Mouse (Mus musculus) liver, adult 2 months (tissue): ENCODE data around the gene Nsl1. TPM values are rescaled to one million over a fixed set of nuclear protein-coding genes. Genes with fewer than 3 reads are reported as not detected.

Experiments used
- DNase-seq: peaks from one replicate; pipeline ENCODE4 v3.0.0-alpha.2; 2011; ENCODE audit warnings: low read depth, low spot score; ENCODE audit errors: extremely low read depth
- H3K27ac ChIP-seq: fragments of 200-500 bp; replicated peaks from 2 replicates; pipeline ENCODE4 v1.5.1; 2012; ENCODE audit warnings: low read depth, mild to moderate bottlenecking, control low read depth, inconsistent platforms, low read length; ENCODE audit not compliant: insufficient read depth
- H3K27me3 ChIP-seq: fragments of 200-500 bp; 2 replicates; pipeline ENCODE4 v1.6.1; 2012; ENCODE audit warnings: mild to moderate bottlenecking, moderate library complexity, low read length, inconsistent platforms; ENCODE audit not compliant: control insufficient read depth, insufficient read depth
- H3K36me3 ChIP-seq: fragments of 200-500 bp; 2 replicates; pipeline ENCODE4 v1.6.1; 2012; ENCODE audit warnings: low read length, inconsistent platforms; ENCODE audit not compliant: control insufficient read depth, insufficient read depth
- H3K4me1 ChIP-seq: fragments of 200-500 bp; 2 replicates; pipeline ENCODE4 v1.6.1; 2011; ENCODE audit warnings: low read length; ENCODE audit not compliant: control insufficient read depth, insufficient read depth
- H3K4me3 ChIP-seq: fragments of 200-500 bp; 2 replicates; pipeline ENCODE4 v1.5.1; 2011; ENCODE audit warnings: low read depth, mild to moderate bottlenecking, control low read depth, low read length, moderate library complexity; ENCODE audit not compliant: insufficient read depth
- H3K79me2 ChIP-seq: fragments of 200-500 bp; 2 replicates; pipeline ENCODE4 v1.6.1; 2012; ENCODE audit warnings: inconsistent platforms, mild to moderate bottlenecking, low read length, moderate library complexity; ENCODE audit not compliant: control insufficient read depth, insufficient read depth
- H3K9ac ChIP-seq: fragments of 200-500 bp; 2 replicates; pipeline ENCODE4 v1.6.1; 2012; ENCODE audit warnings: low read depth, mild to moderate bottlenecking, control low read depth, inconsistent platforms, low read length
- CTCF ChIP-seq: fragments of 200-500 bp; IDR thresholded peaks from 2 replicates; pipeline ENCODE4 v1.5.1; 2011; ENCODE audit warnings: low read depth, low read length, control low read depth
- POLR2A ChIP-seq: fragments of 200-500 bp; IDR thresholded peaks from 2 replicates; pipeline ENCODE4 v1.6.1; 2011; ENCODE audit warnings: low read length, control low read depth; ENCODE audit not compliant: insufficient read depth; ENCODE audit errors: extremely low read depth
- WGBS: fragments of 180-500 bp; shearing (Covaris S2); methylation state at CpG from one replicate; pipeline ENCODE4 v1.1.7; 2018; 5-methylcytosine and 5-hydroxymethylcytosine counted together
- polyA plus RNA-seq: library from polyadenylated mRNA; depleted of rRNA; stranded (reverse); fragments of >200 nt; gene quantifications from 2 replicates; pipeline ENCODE4 v1.2.3, GENCODE M21; 2012; rRNA removed
- total RNA-seq: library from RNA; depleted of rRNA; stranded (reverse); fragments of >200 nt; gene quantifications from 2 replicates; pipeline ENCODE4 v1.2.3, GENCODE M21; 2014; rRNA removed

Nsl1 gene
- total and polyA plus RNA-seq, 2 experiments = 0.11 to 0.46 TPM

DNA sequence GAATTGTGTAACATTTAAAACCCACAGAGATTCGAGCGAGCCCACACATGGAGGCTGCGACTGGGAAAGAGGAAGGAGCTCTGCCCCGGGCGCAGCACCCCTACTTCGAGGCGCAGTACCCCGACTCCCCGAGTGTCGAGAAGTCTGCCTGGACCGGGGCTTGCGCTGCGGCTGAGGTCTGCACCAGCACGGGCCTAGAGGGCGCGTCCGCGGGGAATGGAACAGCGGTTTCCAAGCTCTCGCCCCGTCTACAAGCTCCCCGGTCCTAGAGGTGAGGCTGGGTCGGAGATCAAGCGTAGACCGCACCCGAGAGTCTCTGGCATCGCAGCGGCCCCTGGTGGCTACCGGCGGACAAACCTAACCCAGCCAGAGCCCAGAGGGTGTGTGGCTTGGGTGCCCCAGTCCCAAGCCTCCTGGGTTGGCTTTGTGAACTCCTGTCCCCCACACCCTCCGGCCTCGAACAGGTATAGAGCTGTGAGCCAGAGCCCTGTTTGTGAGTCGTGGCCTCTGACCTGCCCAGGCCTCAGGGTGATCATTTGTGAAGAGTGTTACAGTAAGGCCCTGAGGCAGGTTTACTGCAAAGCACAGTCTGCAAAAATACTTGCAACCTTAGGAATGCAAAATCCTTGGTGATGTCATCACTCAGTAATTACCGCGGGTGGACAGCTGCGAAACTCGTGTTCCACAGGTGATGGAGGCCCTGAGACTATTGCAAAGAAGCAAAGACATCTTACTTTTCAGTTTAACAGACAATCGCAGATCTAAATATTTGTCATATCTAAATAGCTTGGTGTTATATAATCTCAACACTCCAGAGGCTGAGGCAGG, 63.2 kb downstream of the Nsl1 start:
- WGBS = 15% methylated on average over 38 of the region's 38 CpGs
- TF ChIP-seq CTCF (peak; percentile 90), POLR2A (no peak)
- Histone ChIP-seq H3K36me3 (no peaks in the 10 kb centered on the region), H3K27me3 (no peaks in the 10 kb centered on the region), H3K9ac (peak overlapping the region; percentile 32; the same call in 1 of the 2 replicates), H3K4me3 (peak overlapping the region; percentile 13; the same call in 1 of the 2 replicates), H3K79me2 (no peaks in the 10 kb centered on the region), H3K27ac (no peak overlapping the region), H3K4me1 (peaks cover 1% of the 10 kb centered on the region; the same call in 1 of the 2 replicates)
- DNase-seq = peak; percentile 24

DNA sequence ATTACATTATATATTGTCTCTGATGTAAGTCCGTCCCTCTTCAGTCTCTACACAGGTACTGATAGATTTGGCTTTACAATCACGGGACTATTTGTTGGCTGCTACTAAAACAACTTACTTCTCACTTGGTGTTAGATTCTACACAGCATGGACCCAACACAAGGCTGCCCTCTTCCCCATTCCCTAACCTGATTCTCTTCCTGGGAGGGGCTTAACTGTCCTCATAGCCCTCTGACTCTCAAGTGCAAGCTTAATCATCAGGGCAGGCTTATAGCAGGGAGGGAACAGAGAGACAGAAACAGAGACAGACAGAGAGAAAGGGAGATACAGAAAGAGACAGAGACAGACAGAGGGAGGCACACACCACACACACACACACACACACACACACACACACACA, 68.9 kb downstream of the Nsl1 start:
- 90% methylated on average over 2 of the region's 2 CpGs for WGBS
- TF ChIP-seq CTCF (no peak), POLR2A (no peak)

DNA sequence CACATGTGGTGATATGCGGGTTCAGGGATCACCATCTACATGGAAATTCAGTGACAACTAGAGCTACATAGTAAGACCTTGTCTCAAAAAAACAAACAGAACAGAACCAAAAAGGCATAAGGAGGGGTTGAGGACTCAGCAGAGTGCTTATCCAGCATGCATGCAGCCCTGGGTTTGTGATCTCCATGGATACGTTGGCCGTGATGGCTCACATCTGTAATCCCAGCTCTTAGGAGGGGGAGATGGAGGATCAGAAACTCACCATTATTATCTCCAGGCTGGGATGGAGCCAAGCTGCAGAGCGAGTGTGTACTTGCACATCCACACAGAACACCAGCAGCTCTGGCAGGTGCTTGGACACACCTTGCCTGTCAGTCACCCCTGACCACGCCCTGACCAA, 69.4 kb downstream of the Nsl1 start:
- H3K4me1 ChIP-seq = no peaks in the 10 kb centered on the region
- DNase-seq = no peak
- no peak overlapping the region for H3K27ac ChIP-seq
- no peaks in the 10 kb centered on the region for H3K36me3 ChIP-seq
- no peak overlapping the region for H3K4me3 ChIP-seq
- no peak for TF ChIP-seq POLR2A
- TF ChIP-seq CTCF = no peak
- no peaks in the 10 kb centered on the region for H3K27me3 ChIP-seq
- H3K9ac ChIP-seq = no peak overlapping the region
- no peaks in the 10 kb centered on the region for H3K79me2 ChIP-seq
- 80% methylated on average over 5 of the region's 5 CpGs for WGBS

More for the DNA sequence above, 68.9 kb downstream of the Nsl1 start:
- Histone ChIP-seq H3K4me1 (no peaks in the 10 kb centered on the region), H3K27me3 (no peaks in the 10 kb centered on the region), H3K4me3 (no peak overlapping the region), H3K9ac (no peak overlapping the region), H3K36me3 (no peaks in the 10 kb centered on the region), H3K27ac (no peak overlapping the region), H3K79me2 (no peaks in the 10 kb centered on the region)
- no peak for DNase-seq

DNA sequence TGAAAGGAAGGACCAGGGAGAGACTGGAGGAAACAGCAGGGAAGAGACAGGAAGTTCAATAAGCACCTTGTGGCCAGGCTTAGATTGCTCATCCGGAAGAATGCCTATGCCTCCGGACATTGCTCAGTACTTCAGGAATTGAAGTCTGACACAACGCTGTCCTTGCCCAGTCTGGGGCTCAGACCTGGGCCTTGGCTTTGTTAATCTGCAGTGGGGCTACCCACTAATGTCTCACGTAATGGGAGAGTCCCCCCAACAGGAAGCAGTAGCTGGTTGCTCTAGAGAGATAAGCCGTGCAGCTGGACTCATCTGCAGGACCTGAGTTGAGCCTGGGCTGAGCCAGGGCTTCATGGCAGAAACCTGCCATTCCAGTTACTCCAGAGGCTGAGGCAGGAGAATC, 70.1 kb downstream of the Nsl1 start:
- no peaks in the 10 kb centered on the region for H3K79me2 ChIP-seq
- H3K36me3 ChIP-seq = no peaks in the 10 kb centered on the region
- no peaks in the 10 kb centered on the region for H3K4me1 ChIP-seq
- 65% methylated on average over 5 of the region's 5 CpGs for WGBS
- no peak overlapping the region for H3K27ac ChIP-seq
- no peak for DNase-seq
- no peak overlapping the region for H3K9ac ChIP-seq
- no peak for TF ChIP-seq POLR2A
- TF ChIP-seq CTCF = no peak
- no peaks in the 10 kb centered on the region for H3K27me3 ChIP-seq
- no peak overlapping the region for H3K4me3 ChIP-seq

DNA sequence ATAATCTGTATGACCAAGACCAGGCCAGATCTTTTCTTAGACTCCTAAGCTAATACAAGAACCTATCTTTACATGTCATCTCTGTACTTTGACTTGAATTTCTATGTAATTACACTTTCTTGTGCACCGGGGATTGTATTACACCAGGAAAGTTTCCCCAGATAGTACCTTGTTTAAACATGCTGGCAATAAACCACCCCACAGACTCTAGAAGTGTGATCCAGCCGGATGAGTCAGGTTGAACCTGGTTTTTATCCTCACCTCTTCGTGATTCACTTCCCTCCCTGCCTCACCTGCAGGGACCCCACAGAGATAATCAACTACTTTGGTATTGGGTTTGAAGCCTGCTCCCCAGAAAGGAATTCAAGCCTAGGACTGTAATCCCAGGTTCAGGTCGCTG, 72.6 kb downstream of the Nsl1 start:
- H3K79me2 ChIP-seq = no peaks in the 10 kb centered on the region
- TF ChIP-seq CTCF = no peak
- no peak for TF ChIP-seq POLR2A
- WGBS = 72% methylated on average over 4 of the region's 4 CpGs
- no peaks in the 10 kb centered on the region for H3K27me3 ChIP-seq
- no peak for DNase-seq
- H3K4me1 ChIP-seq = no peaks in the 10 kb centered on the region
- H3K27ac ChIP-seq = no peak overlapping the region
- H3K4me3 ChIP-seq = no peak overlapping the region
- no peaks in the 10 kb centered on the region for H3K36me3 ChIP-seq
- no peak overlapping the region for H3K9ac ChIP-seq

Other genes with a start within 250 kb of the Nsl1 start
- 9.2 and 12.6 TPM in 2 replicates for gene Rps6kc1, start 151.2 kb upstream of the Nsl1 start, total RNA-seq
- gene Rps6kc1, start 151.2 kb upstream of the Nsl1 start, polyA plus RNA-seq = 5.7 and 8.1 TPM in 2 replicates
- gene Angel2, start 137.9 kb upstream of the Nsl1 start, total RNA-seq = 20.4 and 20.7 TPM in 2 replicates
- 11.4 and 11.7 TPM in 2 replicates for gene Angel2, start 137.9 kb upstream of the Nsl1 start, polyA plus RNA-seq
- gene Vash2, start 83.7 kb upstream of the Nsl1 start, total RNA-seq = under 0.01 TPM in 1 of 2 replicates, not detected in the other
- not detected in 2 replicates for gene Vash2, start 83.7 kb upstream of the Nsl1 start, polyA plus RNA-seq
- 4.0 and 4.1 TPM in 2 replicates for gene Flvcr1, start 36.9 kb upstream of the Nsl1 start, total RNA-seq
- 2.1 and 2.7 TPM in 2 replicates for gene Flvcr1, start 36.9 kb upstream of the Nsl1 start, polyA plus RNA-seq
- not detected in 2 replicates for gene Spata45, start 26.4 kb upstream of the Nsl1 start, total RNA-seq
- gene Spata45, start 26.4 kb upstream of the Nsl1 start, polyA plus RNA-seq = not detected in 2 replicates
- gene Tatdn3, start 80 bp upstream of the Nsl1 start, total RNA-seq = 9.3 and 16.3 TPM in 2 replicates
- 5.0 and 9.4 TPM in 2 replicates for gene Tatdn3, start 80 bp upstream of the Nsl1 start, polyA plus RNA-seq
- gene Batf3, start 34.8 kb downstream of the Nsl1 start, total RNA-seq = 1.6 and 2.2 TPM in 2 replicates
- 2.5 and 2.9 TPM in 2 replicates for gene Batf3, start 34.8 kb downstream of the Nsl1 start, polyA plus RNA-seq
- not detected in 2 replicates for gene Fam71a, start 101.8 kb downstream of the Nsl1 start, total RNA-seq
- not detected in 2 replicates for gene Fam71a, start 101.8 kb downstream of the Nsl1 start, polyA plus RNA-seq
- gene Atf3, start 155.0 kb downstream of the Nsl1 start, total RNA-seq = 0.55 and 1.1 TPM in 2 replicates
- gene Atf3, start 155.0 kb downstream of the Nsl1 start, polyA plus RNA-seq = 0.55 and 0.81 TPM in 2 replicates